Mouse (Mus musculus): ENCODE data around the gene Tmsb4x. TPM values are rescaled to one million over a fixed set of nuclear protein-coding genes. Genes with fewer than 3 reads are reported as not detected.

The Tmsb4x gene
- polyA plus RNA-seq (2015; fragmentation: Nextera tagmentation; extraction: Ambion mirVana), result 6,456 and 7,015 TPM in 2 replicates

GRCm38 (mm10) chrX:167208978-167209754 is at the start of gene Tmsb4x:
Gene Tmsb4x, minus strand, starts transcription at chrX:167209315.
- no peak for TF ChIP-seq EP300 (optimal IDR thresholded peaks at IDR 0.05)
- TF ChIP-seq CTCF (IDR thresholded peaks at IDR 0.05; ENCODE audit: low read depth), result no peak
- peak within 1 kb of the TSS; percentile 92 for H3K27ac ChIP-seq (replicated peaks)
- H3K27me3 ChIP-seq (ENCODE audit: control insufficient read depth, insufficient read depth, low read length), result no peaks in the 10 kb centered on the region
- no peaks in the 10 kb centered on the region for H3K36me3 ChIP-seq (ENCODE audit: control insufficient read depth, insufficient read depth, low read length)
- no peaks in the 10 kb centered on the region for H3K9me3 ChIP-seq (ENCODE audit: control insufficient read depth, low read length)
- peak within 1 kb of the TSS; percentile 85 for H3K9ac ChIP-seq (ENCODE audit: low read length)
- H3K4me1 ChIP-seq (replicated peaks; ENCODE audit: control insufficient read depth, insufficient read depth), result no peaks in the 10 kb centered on the region
- ATAC-seq (ENCODE audit: low FRiP score, low TSS enrichment) (peak; percentile 83), DNase-seq (ENCODE audit: low spot score) (peak; percentile 85)
- 23% methylated on average over 39 of the region's 39 CpGs for WGBS
- H3K4me2 ChIP-seq (replicated peaks; ENCODE audit: low read depth), result peak within 1 kb of the TSS; percentile 51
- H3K4me3 ChIP-seq (ENCODE audit: low read depth, low read length), result peak within 1 kb of the TSS; percentile 60

DNA sequence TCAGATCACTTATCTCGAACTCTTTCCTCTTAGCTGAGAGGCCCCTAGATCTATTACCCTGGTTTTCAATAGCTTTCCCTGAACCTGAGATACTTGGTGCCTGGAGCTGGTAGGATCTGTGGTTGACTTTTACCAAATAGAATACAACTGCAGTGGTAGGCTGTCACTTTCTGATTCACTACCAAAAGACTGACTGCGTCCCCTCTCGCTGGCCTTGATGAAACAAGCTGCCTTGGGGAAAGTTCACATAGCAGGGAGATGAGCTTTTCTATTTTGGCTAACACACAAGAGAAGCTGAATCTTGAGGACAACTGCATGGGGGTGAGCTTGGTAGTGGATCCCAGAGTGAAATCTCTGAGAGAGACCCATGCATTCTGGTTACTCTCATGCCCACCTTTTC is 32.6 kb upstream of the Tmsb4x start:
- Histone ChIP-seq H3K4me2 (replicated peaks; ENCODE audit: low read depth) (no peak overlapping the region), H3K4me3 (ENCODE audit: low read depth, low read length) (no peak overlapping the region), H3K9ac (ENCODE audit: low read length) (no peak overlapping the region), H3K4me1 (replicated peaks; ENCODE audit: control insufficient read depth, insufficient read depth) (no peaks in the 10 kb centered on the region), H3K27me3 (ENCODE audit: control insufficient read depth, insufficient read depth, low read length) (no peaks in the 10 kb centered on the region), H3K36me3 (ENCODE audit: control insufficient read depth, insufficient read depth, low read length) (no peaks in the 10 kb centered on the region), H3K27ac (replicated peaks) (no peak overlapping the region), H3K9me3 (ENCODE audit: control insufficient read depth, low read length) (no peaks in the 10 kb centered on the region)
- 98% methylated on average over 3 of the region's 3 CpGs for WGBS
- DNase-seq (ENCODE audit: low spot score) (no peak), ATAC-seq (ENCODE audit: low FRiP score, low TSS enrichment) (no peak)
- TF ChIP-seq CTCF (IDR thresholded peaks at IDR 0.05; ENCODE audit: low read depth) (no peak), EP300 (optimal IDR thresholded peaks at IDR 0.05) (no peak)

DNA sequence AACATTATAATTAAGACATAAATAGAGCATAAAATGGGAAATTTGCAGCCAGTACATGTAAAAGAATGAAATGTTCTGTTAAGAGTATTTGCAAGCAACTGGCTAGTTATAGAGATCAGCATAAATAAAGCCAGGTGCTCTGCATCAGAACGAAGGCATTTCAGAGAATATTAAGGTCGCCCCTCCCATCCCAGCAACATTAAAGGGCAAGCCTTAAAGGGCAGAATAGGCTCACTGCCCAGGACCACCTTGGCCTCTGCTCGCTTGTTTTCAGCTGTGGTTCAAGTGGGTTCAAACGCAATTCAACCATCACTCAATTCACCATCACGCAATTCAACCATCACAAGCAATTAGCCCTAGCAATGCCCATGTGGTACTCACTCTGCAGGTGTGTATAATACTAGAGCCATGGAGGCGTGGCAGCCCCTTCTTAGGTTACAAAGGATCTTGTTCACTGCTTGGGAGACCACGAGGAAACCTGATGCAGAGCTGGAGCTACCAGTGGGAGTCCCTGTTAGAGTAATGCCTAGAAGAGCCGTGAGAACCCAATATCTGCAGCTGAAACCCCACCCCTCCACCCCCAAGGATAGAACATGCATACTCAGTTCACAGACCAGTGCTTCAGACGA is 30.3 kb upstream of the Tmsb4x start:
- H3K4me1 ChIP-seq (replicated peaks; ENCODE audit: control insufficient read depth, insufficient read depth), result no peaks in the 10 kb centered on the region
- no peak overlapping the region for H3K4me3 ChIP-seq (ENCODE audit: low read depth, low read length)
- WGBS, result 47% methylated on average over 9 of the region's 9 CpGs
- no peak overlapping the region for H3K27ac ChIP-seq (replicated peaks)
- no peak overlapping the region for H3K9ac ChIP-seq (ENCODE audit: low read length)
- DNase-seq (ENCODE audit: low spot score) (no peak), ATAC-seq (ENCODE audit: low FRiP score, low TSS enrichment) (no peak)
- no peak overlapping the region for H3K4me2 ChIP-seq (replicated peaks; ENCODE audit: low read depth)
- TF ChIP-seq EP300 (optimal IDR thresholded peaks at IDR 0.05) (no peak), CTCF (IDR thresholded peaks at IDR 0.05; ENCODE audit: low read depth) (no peak)
- no peaks in the 10 kb centered on the region for H3K36me3 ChIP-seq (ENCODE audit: control insufficient read depth, insufficient read depth, low read length)
- H3K9me3 ChIP-seq (ENCODE audit: control insufficient read depth, low read length), result no peaks in the 10 kb centered on the region
- no peaks in the 10 kb centered on the region for H3K27me3 ChIP-seq (ENCODE audit: control insufficient read depth, insufficient read depth, low read length)

DNA sequence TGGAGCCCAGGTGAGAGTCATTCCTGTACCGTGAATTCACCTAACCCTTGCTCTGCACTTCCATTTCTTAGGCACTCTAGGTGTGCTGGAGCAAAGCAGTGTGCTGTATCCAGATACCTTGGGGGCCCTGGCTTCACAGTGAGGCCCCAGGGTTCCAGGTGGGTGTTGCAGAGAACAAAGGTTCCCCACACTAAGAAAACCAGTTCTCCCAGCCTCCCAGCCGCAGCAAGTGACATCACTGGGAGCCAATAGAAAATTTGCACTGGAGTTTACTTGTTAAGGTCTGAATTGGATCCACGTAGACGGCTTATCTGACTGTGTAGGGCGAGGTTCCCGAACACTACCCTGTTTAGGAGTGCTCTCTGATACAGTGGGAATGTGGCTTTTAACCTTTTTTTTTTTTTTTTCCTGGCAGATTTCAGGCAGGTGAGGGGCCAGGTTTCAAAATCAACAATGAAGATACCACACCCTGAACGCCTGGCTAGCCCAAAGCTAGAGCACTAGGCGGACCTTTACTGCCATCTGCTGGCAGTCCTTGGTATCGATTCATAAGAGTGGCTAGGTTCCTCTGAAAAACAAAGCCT is 24.1 kb upstream of the Tmsb4x start:
- Histone ChIP-seq H3K36me3 (ENCODE audit: control insufficient read depth, insufficient read depth, low read length) (no peaks in the 10 kb centered on the region), H3K4me3 (ENCODE audit: low read depth, low read length) (no peak overlapping the region), H3K4me1 (replicated peaks; ENCODE audit: control insufficient read depth, insufficient read depth) (no peaks in the 10 kb centered on the region), H3K9ac (ENCODE audit: low read length) (no peak overlapping the region), H3K4me2 (replicated peaks; ENCODE audit: low read depth) (no peak overlapping the region), H3K9me3 (ENCODE audit: control insufficient read depth, low read length) (no peaks in the 10 kb centered on the region), H3K27ac (replicated peaks) (peak overlapping the region; percentile 81), H3K27me3 (ENCODE audit: control insufficient read depth, insufficient read depth, low read length) (no peaks in the 10 kb centered on the region)
- 27% methylated on average over 9 of the region's 9 CpGs for WGBS
- ATAC-seq (ENCODE audit: low FRiP score, low TSS enrichment) (peak; percentile 95), DNase-seq (ENCODE audit: low spot score) (peak; percentile 82)
- TF ChIP-seq CTCF (IDR thresholded peaks at IDR 0.05; ENCODE audit: low read depth) (peak; percentile 87), EP300 (optimal IDR thresholded peaks at IDR 0.05) (no peak)

DNA sequence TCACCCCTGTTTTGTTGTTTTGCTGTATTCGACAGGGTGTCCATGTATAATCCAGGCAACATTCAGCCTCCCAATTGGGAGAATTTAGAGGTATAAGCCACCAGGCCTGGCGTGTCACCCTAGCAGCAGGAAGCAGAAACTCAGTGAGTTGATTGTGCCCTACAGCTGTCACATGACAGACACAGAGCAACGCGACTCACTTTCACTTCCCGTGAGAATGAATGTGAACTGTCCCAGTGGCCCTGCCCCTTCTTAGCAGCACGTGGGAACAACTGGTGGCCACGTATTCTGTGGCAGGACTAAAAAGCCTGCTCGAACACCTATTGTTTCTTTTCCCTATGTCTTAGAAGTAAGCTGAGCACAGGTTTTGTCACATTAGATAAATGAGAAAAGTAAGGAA is 22.0 kb upstream of the Tmsb4x start:
- WGBS, result 43% methylated on average over 8 of the region's 8 CpGs
- no peak for TF ChIP-seq CTCF (IDR thresholded peaks at IDR 0.05; ENCODE audit: low read depth)
- TF ChIP-seq EP300 (optimal IDR thresholded peaks at IDR 0.05), result no peak
- Histone ChIP-seq H3K27me3 (ENCODE audit: control insufficient read depth, insufficient read depth, low read length) (no peaks in the 10 kb centered on the region), H3K4me1 (replicated peaks; ENCODE audit: control insufficient read depth, insufficient read depth) (no peaks in the 10 kb centered on the region), H3K9ac (ENCODE audit: low read length) (no peak overlapping the region), H3K27ac (replicated peaks) (peak overlapping the region; percentile 81), H3K4me3 (ENCODE audit: low read depth, low read length) (no peak overlapping the region), H3K9me3 (ENCODE audit: control insufficient read depth, low read length) (no peaks in the 10 kb centered on the region), H3K36me3 (ENCODE audit: control insufficient read depth, insufficient read depth, low read length) (no peaks in the 10 kb centered on the region), H3K4me2 (replicated peaks; ENCODE audit: low read depth) (no peak overlapping the region)
- peak; percentile 42 for DNase-seq (ENCODE audit: low spot score)
- peak; percentile 30; the same call in 1 of the 2 replicates for ATAC-seq (ENCODE audit: low FRiP score, low TSS enrichment)

Data from stomach, postnatal 0 days (tissue).